Mouse (Mus musculus) embryonic facial prominence, embryonic 13.5 days (tissue): ENCODE data around the gene Lat2. TPM values are rescaled to one million over a fixed set of nuclear protein-coding genes. Genes with fewer than 3 reads are reported as not detected.

Source experiments
- ATAC-seq: fragments of 200-750 bp; cut with Nextera tagmentation; 2 replicates; pipeline ENCODE4 v1.8.0; 2017; ENCODE audit warnings: low read depth; ENCODE audit not compliant: insufficient number of reproducible peaks, insufficient read depth, low FRiP score, low TSS enrichment
- H3K27ac ChIP-seq: fragments of 300-500 bp; sonication (generic); 2 replicates; pipeline ENCODE4 v1.5.1; 2015; ENCODE audit warnings: moderate library complexity, mild to moderate bottlenecking, inconsistent platforms
- H3K27me3 ChIP-seq: fragments of 300-500 bp; sonication (generic); 2 replicates; pipeline ENCODE4 v1.6.1; 2015; ENCODE audit warnings: mild to moderate bottlenecking, inconsistent platforms
- H3K36me3 ChIP-seq: fragments of 300-500 bp; sonication (generic); 2 replicates; pipeline ENCODE4 v1.6.1; 2015; ENCODE audit warnings: mild to moderate bottlenecking, inconsistent platforms
- H3K4me1 ChIP-seq: fragments of 300-500 bp; sonication (generic); 2 replicates; pipeline ENCODE4 v1.6.1; 2015; ENCODE audit warnings: inconsistent platforms
- H3K4me2 ChIP-seq: fragments of 300-500 bp; sonication (generic); 2 replicates; pipeline ENCODE4 v1.6.1; 2015; ENCODE audit warnings: moderate library complexity, mild to moderate bottlenecking, inconsistent platforms
- H3K4me3 ChIP-seq: fragments of 300-500 bp; sonication (generic); 2 replicates; pipeline ENCODE4 v1.5.1; 2015; ENCODE audit warnings: mild to moderate bottlenecking, inconsistent platforms
- H3K9ac ChIP-seq: fragments of 300-500 bp; sonication (generic); 2 replicates; pipeline ENCODE4 v1.6.1; 2015; ENCODE audit warnings: mild to moderate bottlenecking, inconsistent platforms
- H3K9me3 ChIP-seq: fragments of 300-500 bp; sonication (generic); 2 replicates; pipeline ENCODE4 v1.6.1; 2016; ENCODE audit warnings: inconsistent platforms
- WGBS: fragments of 180-500 bp; shearing (Covaris S2); methylation state at CpG from one replicate; pipeline ENCODE4 v1.1.7; 2015; ENCODE audit warnings: mixed read lengths; 5-methylcytosine and 5-hydroxymethylcytosine counted together
- polyA plus RNA-seq: library from polyadenylated mRNA; unstranded; fragments of >200 nt; fragmentation: Nextera tagmentation; extraction: Ambion mirVana; gene quantifications from 2 replicates; pipeline ENCODE4 v1.2.1, GENCODE M21; 2015

Lat2 gene
- polyA plus RNA-seq, 1 experiment from 2014 or later, result 2.9 TPM

DNA sequence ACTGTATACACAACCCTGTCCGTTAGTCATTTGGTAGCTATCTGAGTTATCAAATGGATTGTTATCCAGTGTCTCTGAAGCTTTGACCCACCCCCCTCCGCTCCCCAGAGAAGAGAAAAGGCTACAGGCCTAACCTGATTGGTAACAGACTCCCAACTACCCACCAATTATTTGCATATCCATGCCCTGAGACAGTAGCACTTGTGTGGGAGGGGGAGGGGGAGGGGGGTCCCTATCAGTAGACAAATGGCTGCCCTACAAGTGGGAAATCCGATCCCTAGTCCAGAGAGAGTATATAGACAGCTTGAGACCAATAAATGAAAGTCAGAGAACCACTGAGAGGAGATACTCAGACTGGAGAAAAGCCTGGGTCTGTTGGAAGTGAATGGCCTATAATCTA is 46.8 kb downstream of the Lat2 start:
- H3K4me2 ChIP-seq, result no peak overlapping the region
- no peak for ATAC-seq
- no peak overlapping the region for H3K9ac ChIP-seq
- H3K27ac ChIP-seq, result peak overlapping the region; percentile 73; the same call in 1 of the 2 replicates
- WGBS, result 74% methylated on average over 3 of the region's 3 CpGs
- H3K36me3 ChIP-seq, result no peaks in the 10 kb centered on the region
- no peaks in the 10 kb centered on the region for H3K9me3 ChIP-seq
- peaks cover 24% of the 10 kb centered on the region for H3K4me1 ChIP-seq
- H3K27me3 ChIP-seq, result no peaks in the 10 kb centered on the region
- H3K4me3 ChIP-seq, result no peak overlapping the region

GRCm38 (mm10) chr5:134567445-134567844 is 47.4 kb downstream of the Lat2 start:
- 78% methylated on average over 4 of the region's 4 CpGs for WGBS
- H3K27me3 ChIP-seq, result no peaks in the 10 kb centered on the region
- no peaks in the 10 kb centered on the region for H3K36me3 ChIP-seq
- no peak overlapping the region for H3K9ac ChIP-seq
- no peak overlapping the region for H3K4me3 ChIP-seq
- ATAC-seq, result no peak
- no peaks in the 10 kb centered on the region for H3K9me3 ChIP-seq
- no peak overlapping the region for H3K4me2 ChIP-seq
- H3K27ac ChIP-seq, result no peak overlapping the region
- peaks cover 18% of the 10 kb centered on the region for H3K4me1 ChIP-seq

GRCm38 (mm10) chr5:134565696-134566095 is 49.1 kb downstream of the Lat2 start:
- Histone ChIP-seq H3K4me2 (no peak overlapping the region), H3K36me3 (no peaks in the 10 kb centered on the region), H3K4me1 (peaks cover 14% of the 10 kb centered on the region), H3K27ac (no peak overlapping the region), H3K9me3 (no peaks in the 10 kb centered on the region), H3K27me3 (no peaks in the 10 kb centered on the region), H3K9ac (no peak overlapping the region), H3K4me3 (no peak overlapping the region)
- 92% methylated on average over 6 of the region's 6 CpGs for WGBS
- no peak for ATAC-seq

GRCm38 (mm10) chr5:134564272-134564671 is 50.6 kb downstream of the Lat2 start:
- 91% methylated on average over 2 of the region's 2 CpGs for WGBS
- ATAC-seq, result no peak
- Histone ChIP-seq H3K9me3 (no peaks in the 10 kb centered on the region; the same call in 1 of the 2 replicates), H3K4me2 (no peak overlapping the region), H3K27me3 (no peaks in the 10 kb centered on the region), H3K27ac (no peak overlapping the region), H3K36me3 (no peaks in the 10 kb centered on the region), H3K4me1 (peaks cover 11% of the 10 kb centered on the region), H3K9ac (no peak overlapping the region), H3K4me3 (no peak overlapping the region)

DNA sequence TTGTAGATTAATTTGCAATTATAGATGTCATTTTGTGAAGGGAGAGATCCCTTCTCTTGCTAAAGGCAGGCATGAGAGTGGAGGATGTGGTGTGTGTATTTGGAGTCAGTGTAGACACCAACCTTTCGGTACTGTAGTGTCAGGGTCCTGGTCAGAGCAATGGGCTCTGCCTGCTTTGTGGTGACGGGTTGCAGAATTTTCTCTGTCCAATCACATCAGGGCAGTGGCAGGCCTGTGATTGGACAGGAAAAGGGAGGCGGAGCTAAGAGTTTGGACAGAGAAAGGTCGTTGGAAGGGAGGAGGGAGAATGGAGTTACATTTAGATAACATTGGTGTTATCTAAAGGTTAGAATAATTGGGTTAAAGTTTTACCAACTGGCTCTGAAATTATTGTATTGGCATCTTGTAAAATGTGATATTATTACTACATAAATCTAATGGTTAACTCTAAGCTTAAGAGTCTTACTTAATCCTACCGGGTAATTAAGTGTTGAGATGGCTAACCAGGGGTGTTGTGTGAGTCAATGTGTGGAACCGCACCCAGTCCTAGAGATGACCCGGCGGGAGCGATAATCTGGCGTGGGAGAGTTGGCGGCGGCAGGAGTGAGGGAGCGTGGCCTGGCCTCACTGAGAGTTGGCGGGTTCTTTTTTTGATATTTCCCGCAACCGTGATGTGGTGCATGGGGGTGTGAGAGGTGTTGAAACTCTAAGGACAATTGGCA is 54.2 kb downstream of the Lat2 start:
- H3K4me3 ChIP-seq, result no peak overlapping the region
- no peak overlapping the region for H3K4me2 ChIP-seq
- no peaks in the 10 kb centered on the region for H3K27me3 ChIP-seq
- ATAC-seq, result no peak
- no peak overlapping the region for H3K9ac ChIP-seq
- H3K36me3 ChIP-seq, result no peaks in the 10 kb centered on the region
- H3K9me3 ChIP-seq, result no peaks in the 10 kb centered on the region; the same call in none of the 2 replicates
- H3K27ac ChIP-seq, result no peak overlapping the region
- 81% methylated on average over 16 of the region's 16 CpGs for WGBS
- H3K4me1 ChIP-seq, result peaks cover 6% of the 10 kb centered on the region

GRCm38 (mm10) chr5:134560071-134560449 is 54.8 kb downstream of the Lat2 start, which contains the start of gene Syna:
TSS of gene Syna (minus strand) at chr5:134560171.
- 88% methylated on average over 7 of the region's 7 CpGs for WGBS
- Histone ChIP-seq H3K9ac (no peak within 1 kb of the TSS), H3K36me3 (no peaks in the 10 kb centered on the region), H3K4me3 (no peak within 1 kb of the TSS), H3K4me2 (no peak within 1 kb of the TSS), H3K27ac (no peak within 1 kb of the TSS), H3K9me3 (no peaks in the 10 kb centered on the region; the same call in none of the 2 replicates), H3K4me1 (peaks cover 12% of the 10 kb centered on the region), H3K27me3 (no peaks in the 10 kb centered on the region)
- ATAC-seq, result no peak

GRCm38 (mm10) chr5:134555463-134556164 is 59.2 kb downstream of the Lat2 start:
- Histone ChIP-seq H3K9me3 (no peaks in the 10 kb centered on the region; the same call in none of the 2 replicates), H3K4me1 (peaks cover 29% of the 10 kb centered on the region), H3K4me2 (peak overlapping the region; percentile 50), H3K4me3 (peak overlapping the region; percentile 19; the same call in 1 of the 2 replicates), H3K9ac (peak overlapping the region; percentile 44; the same call in 1 of the 2 replicates), H3K27me3 (no peaks in the 10 kb centered on the region), H3K36me3 (no peaks in the 10 kb centered on the region), H3K27ac (peak overlapping the region; percentile 19; the same call in 1 of the 2 replicates)
- 8% methylated on average over 20 of the region's 20 CpGs for WGBS
- ATAC-seq, result no peak

- 81% methylated on average over 5 of the region's 5 CpGs for WGBS
Measured at GRCm38 (mm10) chr5:134553951-134554546, 60.8 kb downstream of the Lat2 start.

DNA sequence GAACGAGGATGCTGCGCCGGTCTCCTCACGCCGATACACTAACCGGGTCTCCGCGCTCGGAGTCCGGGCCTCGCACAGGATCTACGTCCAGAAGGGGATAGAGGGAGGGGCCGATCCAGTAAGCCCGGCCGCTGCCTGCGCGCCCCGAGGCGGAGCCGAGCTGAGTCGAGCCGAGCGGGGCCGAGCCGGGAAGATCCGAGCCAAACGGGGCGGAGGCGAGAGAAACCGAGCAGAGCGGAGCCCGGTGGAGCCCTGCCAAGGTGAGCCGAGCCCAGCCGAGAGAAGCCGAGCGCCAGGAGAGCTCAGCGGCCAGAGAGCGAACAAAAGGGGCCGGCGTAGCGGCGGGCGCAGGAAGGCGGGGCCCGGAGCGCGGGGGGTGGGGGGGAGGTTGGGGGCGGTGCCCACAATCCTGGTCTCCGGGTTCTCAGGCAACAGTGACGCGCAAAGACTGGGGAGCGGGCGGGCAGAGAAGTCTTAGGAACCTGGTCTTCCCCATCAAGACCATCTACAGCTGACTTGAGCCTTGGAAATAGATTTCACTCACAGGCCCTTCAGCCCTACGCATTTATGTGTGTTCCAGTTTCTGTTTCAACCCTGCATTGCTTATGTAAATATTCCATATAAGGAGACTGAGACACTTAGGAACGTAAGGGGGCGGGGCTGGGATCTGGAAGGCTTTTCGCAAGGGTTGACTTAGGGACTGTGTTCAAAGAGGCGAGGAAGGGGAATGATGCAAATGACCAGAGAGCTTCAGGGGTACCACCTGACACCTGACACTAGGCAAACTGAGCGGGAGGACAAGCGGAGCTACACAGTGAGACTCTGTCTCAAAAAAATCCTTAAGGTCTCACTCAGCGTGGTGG is 62.5 kb downstream of the Lat2 start, which contains the start of gene Clip2:
Gene Clip2 (minus strand): TSS at position 325 of the 863 bp plus-strand sequence.
- Histone ChIP-seq H3K4me2 (peak within 1 kb of the TSS; percentile 80), H3K9me3 (no peaks in the 10 kb centered on the region; the same call in 1 of the 2 replicates), H3K27me3 (no peaks in the 10 kb centered on the region), H3K27ac (peak within 1 kb of the TSS; percentile 97), H3K36me3 (0 out of 2 replicates have a peak, but pooled peaks cover 3% of the 10 kb centered on the region), H3K4me3 (peak within 1 kb of the TSS; percentile 85), H3K9ac (peak within 1 kb of the TSS; percentile 89), H3K4me1 (peaks cover 56% of the 10 kb centered on the region)
- under 1% methylated on average over 61 of the region's 61 CpGs for WGBS
- ATAC-seq, result peak; percentile 91

More at GRCm38 (mm10) chr5:134553951-134554546, 60.8 kb downstream of the Lat2 start:
- no peaks in the 10 kb centered on the region for H3K27me3 ChIP-seq
- no peaks in the 10 kb centered on the region; the same call in 1 of the 2 replicates for H3K9me3 ChIP-seq
- no peaks in the 10 kb centered on the region for H3K36me3 ChIP-seq
- H3K4me3 ChIP-seq, result no peak overlapping the region
- peaks cover 41% of the 10 kb centered on the region for H3K4me1 ChIP-seq
- H3K9ac ChIP-seq, result no peak overlapping the region
- no peak overlapping the region for H3K4me2 ChIP-seq
- no peak for ATAC-seq
- H3K27ac ChIP-seq, result no peak overlapping the region

DNA sequence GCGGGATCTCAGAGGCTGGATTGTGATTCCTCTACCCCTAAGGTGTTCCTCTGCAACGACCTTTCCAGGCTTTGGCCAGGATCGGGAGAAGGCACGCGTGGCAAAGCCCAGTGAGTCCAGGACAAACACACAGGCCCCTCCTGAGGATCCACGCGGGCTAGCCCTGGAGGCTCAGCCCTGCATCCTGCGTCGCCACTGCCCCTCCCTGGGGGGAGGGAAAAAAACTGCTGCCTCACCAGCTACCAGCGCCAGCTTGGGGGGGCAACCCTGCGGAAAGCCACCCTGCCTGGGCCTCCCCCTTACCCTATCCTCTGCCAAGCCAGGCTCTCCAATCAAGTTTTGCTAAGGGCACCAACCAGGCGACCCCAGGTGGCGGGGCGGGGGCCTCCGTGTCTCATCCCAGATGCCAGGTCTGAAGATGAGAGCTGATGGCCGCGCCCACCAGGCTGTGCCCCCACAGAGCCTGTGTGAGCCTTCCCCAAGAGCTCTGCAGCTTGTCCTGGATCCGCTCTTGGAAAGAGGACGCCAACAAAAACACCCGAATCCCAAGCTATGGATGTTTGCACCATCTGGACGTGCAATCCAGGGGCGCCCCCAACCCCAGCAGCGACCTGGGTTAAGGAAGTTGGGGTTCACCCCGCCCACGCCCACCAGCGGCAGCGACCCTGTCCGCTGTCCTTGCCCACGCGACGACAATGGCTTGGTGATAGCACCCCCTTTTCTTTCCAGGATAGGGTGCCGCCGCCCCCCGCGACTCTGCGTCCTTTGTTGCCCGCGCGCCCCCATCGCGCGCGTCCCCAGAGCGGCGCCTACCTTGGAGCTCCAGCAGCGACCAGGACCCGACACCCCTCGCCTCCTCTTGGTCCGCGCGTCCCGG is 63.4 kb downstream of the Lat2 start:
- peak overlapping the region; percentile 97 for H3K27ac ChIP-seq
- WGBS, result under 1% methylated on average over 52 of the region's 52 CpGs
- peak overlapping the region; percentile 85 for H3K4me3 ChIP-seq
- H3K9ac ChIP-seq, result peak overlapping the region; percentile 89
- 0 out of 2 replicates have a peak, but pooled peaks cover 3% of the 10 kb centered on the region for H3K36me3 ChIP-seq
- peaks cover 57% of the 10 kb centered on the region for H3K4me1 ChIP-seq
- ATAC-seq, result peak; percentile 2; the same call in 1 of the 2 replicates
- H3K4me2 ChIP-seq, result peak overlapping the region; percentile 80
- H3K9me3 ChIP-seq, result no peaks in the 10 kb centered on the region
- no peaks in the 10 kb centered on the region for H3K27me3 ChIP-seq
